Mouse (Mus musculus): ENCODE measurements at regions not wholly inside any gene's neighbourhood (a gene's known extent, or its start where the extent isn't known, plus 50 kb on each side); places are given as distances from the start of the nearest gene placed in this dataset.
A peak's percentile ranks its signal among the peaks of the same experiment; 100 is the strongest.

DNA sequence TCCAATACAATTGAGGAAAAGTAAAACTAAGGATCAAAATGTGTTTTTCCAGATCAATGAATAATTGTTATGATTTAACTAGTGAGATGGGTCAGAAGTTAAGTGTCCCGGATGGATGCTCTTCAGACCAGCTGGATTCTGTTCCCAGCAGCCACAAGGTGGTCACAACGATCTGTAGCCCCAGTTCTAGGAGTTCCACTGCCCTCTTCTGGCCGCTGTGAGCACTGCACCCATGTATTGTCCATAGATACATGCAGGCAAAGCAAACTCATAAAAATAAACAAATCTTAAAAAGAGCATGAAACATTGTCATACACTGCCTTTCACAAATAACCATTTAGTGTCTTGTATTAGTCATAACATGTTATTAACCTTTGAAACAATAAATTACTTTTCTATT lies 96.3 kb upstream of the Gk2 start:
- DNase-seq (ENCODE audit: low spot score) (peak; percentile 16), ATAC-seq (ENCODE audit: low FRiP score, low TSS enrichment) (no peak)
- Histone ChIP-seq H3K36me3 (ENCODE audit: control insufficient read depth, insufficient read depth, low read length) (no peaks in the 10 kb centered on the region), H3K27ac (replicated peaks) (no peak overlapping the region), H3K27me3 (ENCODE audit: control insufficient read depth, insufficient read depth, low read length) (no peaks in the 10 kb centered on the region), H3K4me2 (replicated peaks; ENCODE audit: low read depth) (no peak overlapping the region), H3K4me3 (ENCODE audit: low read depth, low read length) (no peak overlapping the region), H3K9me3 (ENCODE audit: control insufficient read depth, low read length) (no peaks in the 10 kb centered on the region), H3K9ac (ENCODE audit: low read length) (no peak overlapping the region), H3K4me1 (replicated peaks; ENCODE audit: control insufficient read depth, insufficient read depth) (no peaks in the 10 kb centered on the region)
- peak; percentile 67 for TF ChIP-seq CTCF (IDR thresholded peaks at IDR 0.05; ENCODE audit: low read depth)
- TF ChIP-seq EP300 (optimal IDR thresholded peaks at IDR 0.05) = no peak
- 64% methylated on average over 3 of the region's 3 CpGs for WGBS

DNA sequence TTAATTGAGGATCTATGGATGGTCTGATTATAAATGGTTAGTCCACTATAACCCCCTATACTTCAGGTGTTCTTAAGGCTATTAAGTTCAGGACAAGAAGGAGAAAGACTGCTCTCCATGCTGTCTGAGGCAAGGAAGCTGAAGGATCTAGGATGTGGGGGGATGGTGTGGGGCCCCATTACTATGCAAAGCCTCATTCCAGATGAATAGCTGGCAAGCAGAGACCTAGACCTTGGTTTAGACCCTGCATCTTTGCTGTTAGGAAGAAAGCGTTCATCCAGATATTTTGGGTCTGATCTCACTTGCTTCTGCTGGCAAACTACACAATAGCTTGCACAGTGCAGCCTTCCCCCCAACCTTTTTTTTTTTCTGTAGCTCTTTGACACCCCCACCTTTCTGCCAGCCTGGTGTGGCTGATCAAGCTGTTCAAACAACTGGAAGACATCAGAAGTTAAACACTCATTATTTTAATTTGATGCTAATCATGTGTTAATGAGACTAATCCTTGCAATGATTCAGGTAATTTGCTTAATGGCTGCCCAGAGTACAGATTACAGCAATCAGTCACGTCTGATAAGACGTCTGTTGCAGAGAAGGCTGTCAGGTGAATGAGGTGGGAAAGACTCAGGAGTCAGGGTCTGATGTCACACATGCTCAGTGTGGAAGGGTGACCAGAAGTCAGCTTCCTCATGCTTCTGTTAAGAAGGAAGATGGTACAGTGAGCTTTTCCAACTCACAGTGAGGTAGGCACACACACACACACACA lies 80.9 kb upstream of the Gk2 start:
- no peak overlapping the region for H3K4me3 ChIP-seq (ENCODE audit: low read depth, low read length)
- H3K4me1 ChIP-seq (replicated peaks; ENCODE audit: control insufficient read depth, insufficient read depth) = no peaks in the 10 kb centered on the region
- 27% methylated on average over 3 of the region's 3 CpGs for WGBS
- no peaks in the 10 kb centered on the region for H3K27me3 ChIP-seq (ENCODE audit: control insufficient read depth, insufficient read depth, low read length)
- no peak overlapping the region for H3K27ac ChIP-seq (replicated peaks)
- TF ChIP-seq CTCF (IDR thresholded peaks at IDR 0.05; ENCODE audit: low read depth) = no peak
- TF ChIP-seq EP300 (optimal IDR thresholded peaks at IDR 0.05) = no peak
- no peaks in the 10 kb centered on the region for H3K36me3 ChIP-seq (ENCODE audit: control insufficient read depth, insufficient read depth, low read length)
- ATAC-seq (ENCODE audit: low FRiP score, low TSS enrichment) (no peak), DNase-seq (ENCODE audit: low spot score) (no peak)
- no peaks in the 10 kb centered on the region for H3K9me3 ChIP-seq (ENCODE audit: control insufficient read depth, low read length)
- H3K9ac ChIP-seq (ENCODE audit: low read length) = no peak overlapping the region
- H3K4me2 ChIP-seq (replicated peaks; ENCODE audit: low read depth) = no peak overlapping the region

DNA sequence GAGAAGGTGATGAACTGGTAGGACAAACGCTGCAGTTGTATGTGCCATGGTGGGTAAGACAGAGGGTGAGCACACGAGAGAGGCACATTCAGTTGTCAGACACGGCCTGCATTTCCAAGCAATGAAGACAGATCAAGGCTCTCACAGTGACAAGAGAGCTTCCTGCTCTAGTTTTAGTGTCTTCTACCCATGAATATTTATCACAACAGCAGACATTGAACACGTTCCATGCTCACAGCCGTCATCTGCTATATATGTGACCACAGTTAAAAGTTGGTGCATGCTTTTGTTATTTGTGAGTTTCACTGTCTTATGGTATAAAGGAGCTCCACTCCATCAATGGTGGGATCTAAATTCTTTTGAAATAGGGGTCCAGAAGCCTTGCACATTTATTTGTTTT lies 76.9 kb upstream of the Gk2 start:
- H3K27me3 ChIP-seq (ENCODE audit: control insufficient read depth, insufficient read depth, low read length) = no peaks in the 10 kb centered on the region
- no peak for ATAC-seq (ENCODE audit: low FRiP score, low TSS enrichment)
- H3K9ac ChIP-seq (ENCODE audit: low read length) = no peak overlapping the region
- no peaks in the 10 kb centered on the region for H3K9me3 ChIP-seq (ENCODE audit: control insufficient read depth, low read length)
- TF ChIP-seq EP300 (optimal IDR thresholded peaks at IDR 0.05) = no peak
- no peak for TF ChIP-seq CTCF (IDR thresholded peaks at IDR 0.05; ENCODE audit: low read depth)
- H3K4me2 ChIP-seq (replicated peaks; ENCODE audit: low read depth) = no peak overlapping the region
- DNase-seq (ENCODE audit: low spot score) = no peak
- H3K36me3 ChIP-seq (ENCODE audit: control insufficient read depth, insufficient read depth, low read length) = no peaks in the 10 kb centered on the region
- H3K27ac ChIP-seq (replicated peaks) = no peak overlapping the region
- no peak overlapping the region for H3K4me3 ChIP-seq (ENCODE audit: low read depth, low read length)
- no peaks in the 10 kb centered on the region for H3K4me1 ChIP-seq (replicated peaks; ENCODE audit: control insufficient read depth, insufficient read depth)
- WGBS = 76% methylated on average over 5 of the region's 5 CpGs

DNA sequence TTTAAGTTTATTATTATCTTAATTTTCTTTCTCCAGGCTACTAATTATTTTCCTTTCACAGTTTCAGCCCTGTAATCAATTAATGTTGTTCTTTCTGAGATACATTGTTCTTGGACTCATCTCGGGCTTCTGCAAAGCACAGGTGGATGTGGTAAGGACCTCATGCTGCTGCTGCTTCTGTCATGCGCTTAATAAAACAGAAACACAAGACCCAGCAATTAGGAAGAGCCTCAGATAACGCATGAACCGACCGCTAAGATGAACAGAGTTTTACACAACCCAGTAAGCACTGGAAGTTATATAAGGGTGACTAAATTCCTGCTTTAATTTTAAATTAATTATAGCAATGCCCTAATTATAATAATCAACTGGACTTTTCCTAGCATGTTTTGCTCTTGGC lies 70.7 kb upstream of the Gk2 start:
- Histone ChIP-seq H3K36me3 (ENCODE audit: control insufficient read depth, insufficient read depth, low read length) (no peaks in the 10 kb centered on the region), H3K4me1 (replicated peaks; ENCODE audit: control insufficient read depth, insufficient read depth) (no peaks in the 10 kb centered on the region)
- no peak for ATAC-seq (ENCODE audit: low FRiP score, low TSS enrichment)

More for the DNA sequence above, 70.7 kb upstream of the Gk2 start:
- Histone ChIP-seq H3K27ac (replicated peaks) (no peak overlapping the region), H3K9ac (ENCODE audit: low read length) (no peak overlapping the region), H3K9me3 (ENCODE audit: control insufficient read depth, low read length) (no peaks in the 10 kb centered on the region), H3K27me3 (ENCODE audit: control insufficient read depth, insufficient read depth, low read length) (no peaks in the 10 kb centered on the region), H3K4me3 (ENCODE audit: low read depth, low read length) (no peak overlapping the region), H3K4me2 (replicated peaks; ENCODE audit: low read depth) (no peak overlapping the region)
- no peak for DNase-seq (ENCODE audit: low spot score)
- no peak for TF ChIP-seq CTCF (IDR thresholded peaks at IDR 0.05; ENCODE audit: low read depth)
- TF ChIP-seq EP300 (optimal IDR thresholded peaks at IDR 0.05) = no peak
- 81% methylated on average over 5 of the region's 5 CpGs for WGBS
